Comparison of ENCODE assay signal across 8 mouse cellular contexts in genomic region chr16:93832451-93833276, GRCm38 (mm10). TPM values are rescaled to one million over a fixed set of nuclear protein-coding genes. Genes with fewer than 3 reads are reported as not detected.
DNase-seq lines count a peak whose midpoint lies in the region; ATAC-seq and TF ChIP-seq lines count a peak whose summit lies in the region.

No protein-coding gene starts in this region.

- WGBS in embryonic facial prominence, embryonic 10.5 days: 1% methylated on average over 69 of the region's 69 CpGs
- 1% methylated on average over 57 of the region's 69 CpGs for WGBS in heart, embryonic 13.5 days

- peak overlapping the region; percentile 85 for H3K27ac ChIP-seq in ES-E14 (ENCODE audit: insufficient read depth, low read depth, low read length, poor library complexity, severe bottlenecking)
- H3K27ac ChIP-seq in embryonic facial prominence, embryonic 10.5 days (replicated peaks): peak overlapping the region; percentile 99
- H3K27ac ChIP-seq in heart, embryonic 13.5 days (replicated peaks): peak overlapping the region; percentile 97

- in situ Hi-C loops in ES-E14 (cut with MboI; ENCODE audit: low sequenced_read_pairs in 2 of 2, unreplicated experiment in 2 of 2): no loop called here

- peaks cover 9 to 11% of the 10 kb centered on the region in 2 experiments; a peak in 3 of 4 replicates for H3K4me1 ChIP-seq in ES-E14 (ENCODE audit: control insufficient read depth in 2 of 2, insufficient read depth in 2 of 2, low read length in 2 of 2, poor library complexity in 1 of 2)
- peaks cover 13% of the 10 kb centered on the region for H3K4me1 ChIP-seq in embryonic facial prominence, embryonic 10.5 days
- peaks cover 34% of the 10 kb centered on the region for H3K4me1 ChIP-seq in heart, embryonic 13.5 days

- H3K4me3 ChIP-seq in ES-E14 (ENCODE audit: insufficient read depth in 1 of 2, low read depth in 1 of 2, low read length in 2 of 2, poor library complexity in 1 of 2, severe bottlenecking in 1 of 2): peak overlapping the region; percentile 91 to 92
- H3K4me3 ChIP-seq in embryonic facial prominence, embryonic 10.5 days: peak overlapping the region; percentile 96
- peak overlapping the region; percentile 97 for H3K4me3 ChIP-seq in heart, embryonic 13.5 days

- DNase-seq in cerebellum, adult 11-12 months: peak; percentile 68
- no peak for DNase-seq in ES-E14 (ENCODE audit: low read depth, low spot score)
- DNase-seq in embryonic facial prominence, embryonic 10.5 days (ENCODE audit: low spot score): peak; percentile 70
- peak; percentile 71 for DNase-seq in kidney, postnatal 10 days
- peak; percentile 60 for DNase-seq in lung, postnatal 10 days
- DNase-seq in right cerebral cortex, postnatal 10 days (ENCODE audit: low spot score in 2 of 2): peak; percentile 51 to 59

- no peaks in the 10 kb centered on the region for H3K9me3 ChIP-seq in ES-E14 (ENCODE audit: control insufficient read depth, insufficient read depth, low read depth, low read length)
- H3K9me3 ChIP-seq in embryonic facial prominence, embryonic 10.5 days: 0 out of 2 replicates have a peak, but pooled peaks cover 4% of the 10 kb centered on the region
- H3K9me3 ChIP-seq in heart, embryonic 13.5 days: no peaks in the 10 kb centered on the region

- ATAC-seq in cerebellum, adult (ENCODE audit: insufficient number of reproducible peaks, low FRiP score, low TSS enrichment): no peak
- ATAC-seq in heart, embryonic 13.5 days (ENCODE audit: extremely low read depth, insufficient number of reproducible peaks, low FRiP score, low TSS enrichment): peak; percentile 55

- 0 out of 2 replicates have a peak, but pooled peaks cover 3% of the 10 kb centered on the region for H3K36me3 ChIP-seq in ES-E14 (ENCODE audit: control insufficient read depth, insufficient read depth, low read length, poor library complexity, severe bottlenecking)
- peaks cover 27% of the 10 kb centered on the region for H3K36me3 ChIP-seq in embryonic facial prominence, embryonic 10.5 days (replicated peaks)
- H3K36me3 ChIP-seq in heart, embryonic 13.5 days: no peaks in the 10 kb centered on the region

- H3K4me2 ChIP-seq in heart, embryonic 13.5 days: peak overlapping the region; percentile 91

- H3K9ac ChIP-seq in ES-E14 (ENCODE audit: insufficient read depth, low read depth, low read length, poor library complexity, severe bottlenecking): peak overlapping the region; percentile 98
- peak overlapping the region; percentile 98 for H3K9ac ChIP-seq in heart, embryonic 13.5 days

- no peaks in the 10 kb centered on the region for H3K27me3 ChIP-seq in embryonic facial prominence, embryonic 10.5 days (replicated peaks; ENCODE audit: low read depth, poor library complexity, severe bottlenecking)
- H3K27me3 ChIP-seq in heart, embryonic 13.5 days (replicated peaks): no peaks in the 10 kb centered on the region

TF ChIP-seq in ES-E14, 5 proteins besides CTCF, POLR2A, EP300 and RAD21:
- TF ChIP-seq ZNF384 (IDR thresholded peaks at IDR 0.05; ENCODE audit: low read depth, low read length) (peak; percentile 82), HCFC1 (IDR thresholded peaks at IDR 0.05; ENCODE audit: borderline replicate concordance, insufficient read depth, low read length) (no peak)
TF ChIP-seq in ES-E14: peak in this region for 1.

RNA-seq across cellular contexts. Expression of gene Morc3, which starts 0.7 kb away (rescaled TPM):
- 90.3 and 98.4 TPM in 2 replicates for total RNA-seq in ES-E14 (2012; rRNA removed)
- 29.1 and 31.5 TPM in 2 replicates for polyA plus RNA-seq in embryonic facial prominence, embryonic 10.5 days (2016; fragmentation: Nextera tagmentation; extraction: Ambion mirVana)
- polyA plus RNA-seq in heart, embryonic 13.5 days (2015; fragmentation: Nextera tagmentation; extraction: Ambion mirVana): 19.1 and 22.3 TPM in 2 replicates

RNA-seq across cellular contexts. Expression of gene Chaf1b, which starts 51.0 kb away (rescaled TPM):
- total RNA-seq in ES-E14 (2012; rRNA removed): 39.5 and 44.2 TPM in 2 replicates
- polyA plus RNA-seq in embryonic facial prominence, embryonic 10.5 days (2016; fragmentation: Nextera tagmentation; extraction: Ambion mirVana): 138 and 142 TPM in 2 replicates
- 44.6 and 45.6 TPM in 2 replicates for polyA plus RNA-seq in heart, embryonic 13.5 days (2015; fragmentation: Nextera tagmentation; extraction: Ambion mirVana)
